Mouse (Mus musculus) megakaryocyte, embryonic 14.5 days (primary cell): ENCODE results near the gene Aes.

ENCODE experiments used
- FLI1 ChIP-seq: IDR thresholded peaks from 2 replicates; pipeline ENCODE4 v1.6.1; 2012; ENCODE audit warnings: low read length, inconsistent platforms, mixed read lengths
- GATA1 ChIP-seq: IDR thresholded peaks from 3 replicates; pipeline ENCODE4 v1.6.1; 2012; ENCODE audit warnings: mixed read lengths, low read length, inconsistent platforms, borderline replicate concordance

- TF ChIP-seq GATA1, result no peak
- no peak for TF ChIP-seq FLI1
Observed at GRCm38 (mm10) chr10:81524051-81524605, 35.2 kb upstream of the Aes start, which contains the start of gene Gna15.
